Mouse (Mus musculus) ES-E14 (cell line): ENCODE measurements around the gene Mgat1. TPM values are rescaled to one million over a fixed set of nuclear protein-coding genes. Genes with fewer than 3 reads are reported as not detected.

Source experiments
- DNase-seq: peaks from one replicate; pipeline ENCODE4 v3.0.0-alpha.2; 2013; ENCODE audit warnings: low read depth, low spot score
- H3K27ac ChIP-seq: 2 replicates; pipeline ENCODE4 v1.5.1; 2012; ENCODE audit warnings: low read depth, mild to moderate bottlenecking, low read length, moderate library complexity, mixed read lengths; ENCODE audit not compliant: poor library complexity, insufficient read depth, severe bottlenecking
- H3K36me3 ChIP-seq: 2 replicates; pipeline ENCODE4 v1.6.1; 2012; ENCODE audit warnings: mild to moderate bottlenecking, low read length, moderate library complexity, mixed read lengths; ENCODE audit not compliant: control insufficient read depth, poor library complexity, insufficient read depth, severe bottlenecking
- H3K4me1 ChIP-seq, 2 experiments: fragments of 150-350 bp in 1 of 2; sonication (generic) in 1 of 2; 2 replicates each; pipeline ENCODE4 v1.6.1; 2012; ENCODE audit warnings: low read length in 2 of 2, mild to moderate bottlenecking in 1 of 2, mixed read lengths in 1 of 2; ENCODE audit not compliant: control insufficient read depth in 2 of 2, insufficient read depth in 2 of 2, poor library complexity in 1 of 2
- H3K4me3 ChIP-seq, 2 experiments: fragments of 150-350 bp in 1 of 2; sonication (generic) in 1 of 2; 2 replicates each; pipeline ENCODE4 v1.5.1; 2012; ENCODE audit warnings: low read length in 2 of 2, low read depth in 1 of 2, mild to moderate bottlenecking in 1 of 2, mixed read lengths in 1 of 2; ENCODE audit not compliant: insufficient read depth in 1 of 2, poor library complexity in 1 of 2, severe bottlenecking in 1 of 2
- H3K9ac ChIP-seq: 2 replicates; pipeline ENCODE4 v1.6.1; 2012; ENCODE audit warnings: low read depth, mild to moderate bottlenecking, low read length, mixed read lengths; ENCODE audit not compliant: poor library complexity, insufficient read depth, severe bottlenecking
- H3K9me3 ChIP-seq: fragments of 150-350 bp; sonication (generic); 2 replicates; pipeline ENCODE4 v1.6.1; 2012; ENCODE audit warnings: low read depth, mild to moderate bottlenecking, low read length; ENCODE audit not compliant: control insufficient read depth, insufficient read depth
- CHD2 ChIP-seq: IDR thresholded peaks from 2 replicates; pipeline ENCODE4 v1.6.1; 2014; ENCODE audit warnings: mild to moderate bottlenecking, low read depth, low read length, inconsistent platforms
- HCFC1 ChIP-seq: IDR thresholded peaks from 2 replicates; pipeline ENCODE4 v1.6.1; 2012; ENCODE audit warnings: low read length, inconsistent platforms, borderline replicate concordance; ENCODE audit not compliant: insufficient read depth
- MAFK ChIP-seq: IDR thresholded peaks from 2 replicates; pipeline ENCODE4 v1.6.1; 2014; ENCODE audit warnings: mild to moderate bottlenecking, low read depth, low read length, inconsistent platforms; ENCODE audit not compliant: insufficient read depth
- ZC3H11A ChIP-seq: IDR thresholded peaks from 2 replicates; pipeline ENCODE4 v1.6.1; 2012; ENCODE audit warnings: low read depth, mild to moderate bottlenecking, inconsistent platforms, low read length, borderline replicate concordance
- ZNF384 ChIP-seq: IDR thresholded peaks from 2 replicates; pipeline ENCODE4 v1.6.1; 2012; ENCODE audit warnings: low read depth, low read length, inconsistent platforms
- in situ Hi-C, 2 experiments: fragments of 600-800 bp; cut with MboI; formaldehyde crosslinking; loops; one replicate each; pipeline ENCODE4 v1.15.1; 2025; ENCODE audit warnings: low sequenced_read_pairs in 2 of 2, inconsistent platforms in 1 of 2; ENCODE audit not compliant: unreplicated experiment in 2 of 2
- total RNA-seq: library from RNA; depleted of rRNA; stranded (reverse); fragments of 300-350 nt; gene quantifications from 2 replicates; pipeline ENCODE4 v1.2.3, GENCODE M21; 2012

Gene Mgat1
- total RNA-seq, 1 experiment, result 43.1 TPM

DNA sequence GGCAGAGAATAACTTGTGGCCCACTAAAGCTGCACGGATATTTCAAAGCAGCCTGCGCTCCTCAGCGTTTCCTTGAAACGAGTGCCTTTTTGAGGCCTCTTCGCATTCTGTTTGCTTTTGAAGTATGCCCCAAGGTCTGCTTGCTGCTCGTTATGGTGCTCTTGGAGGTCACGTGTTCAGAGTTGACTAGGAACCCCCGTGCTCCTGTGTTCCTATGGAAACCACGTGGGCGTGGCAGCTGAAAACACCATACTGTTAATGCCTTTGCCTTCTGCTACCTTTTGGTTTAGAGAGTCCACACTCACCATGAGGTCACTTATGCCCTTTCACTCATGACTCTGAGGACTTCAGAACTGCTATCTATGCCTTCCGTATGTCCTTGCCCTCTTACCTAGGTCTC lies 20.6 kb downstream of the Mgat1 start:
- Histone ChIP-seq H3K4me1 (peaks cover 2 to 12% of the 10 kb centered on the region in 2 experiments; a peak in 1 of 4 replicates), H3K4me3 (no peak overlapping the region), H3K27ac (no peak overlapping the region), H3K36me3 (peaks cover 2% of the 10 kb centered on the region; the same call in 1 of the 2 replicates), H3K9ac (no peak overlapping the region), H3K9me3 (no peaks in the 10 kb centered on the region)
- in situ Hi-C loops, result loop anchor here (5.0 to 25.0 kb wide), 3 partner anchors 77 to 402 kb away; partner anchors contain the start of genes Irgm1 (in 2 of the 2) and Btnl9 (in 1 of the 2)
- TF ChIP-seq ZNF384 (no peak), ZC3H11A (no peak), HCFC1 (no peak), MAFK (no peak), CHD2 (no peak)
- no peak for DNase-seq

GRCm38 (mm10) chr11:49265101-49265500 lies 21.1 kb downstream of the Mgat1 start:
- no peaks in the 10 kb centered on the region for H3K9me3 ChIP-seq
- H3K36me3 ChIP-seq, result peaks cover 2% of the 10 kb centered on the region; the same call in 1 of the 2 replicates
- in situ Hi-C loops, result loop anchor here (5.0 to 25.0 kb wide), 3 partner anchors 78 to 403 kb away; partner anchors contain the start of genes Irgm1 (in 2 of the 2) and Btnl9 (in 1 of the 2)
- H3K9ac ChIP-seq, result no peak overlapping the region
- H3K4me1 ChIP-seq, result peaks cover 2 to 12% of the 10 kb centered on the region in 2 experiments; a peak in 1 of 4 replicates
- no peak for TF ChIP-seq ZNF384
- TF ChIP-seq HCFC1, result no peak
- no peak for TF ChIP-seq ZC3H11A
- DNase-seq, result no peak
- no peak overlapping the region for H3K4me3 ChIP-seq
- H3K27ac ChIP-seq, result no peak overlapping the region

DNA sequence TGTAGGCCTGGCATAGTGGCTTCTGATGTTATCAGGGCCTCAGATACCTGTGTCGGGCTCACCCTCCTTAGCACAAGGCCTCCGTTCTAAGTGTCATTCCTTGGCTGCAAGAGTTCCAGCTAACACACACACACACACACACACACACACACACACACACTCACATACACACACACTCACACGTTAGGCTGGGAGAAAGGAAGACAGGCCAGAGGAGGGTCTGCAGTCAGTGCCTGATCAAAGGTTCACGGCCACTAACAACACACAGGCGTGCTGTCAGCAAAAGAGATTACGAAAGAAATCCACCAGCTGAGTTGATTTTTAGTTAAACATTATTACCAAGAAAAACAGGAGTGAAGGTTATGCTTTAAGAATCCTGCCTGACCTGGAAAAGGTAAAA lies 22.7 kb downstream of the Mgat1 start:
- H3K9ac ChIP-seq, result no peak overlapping the region
- no peak overlapping the region for H3K4me3 ChIP-seq
- no peak for TF ChIP-seq ZNF384
- TF ChIP-seq ZC3H11A, result no peak
- TF ChIP-seq CHD2, result no peak
- TF ChIP-seq HCFC1, result no peak
- no peak for TF ChIP-seq MAFK
- peaks cover 0 to 1% of the 10 kb centered on the region in 2 experiments; a peak in 1 of 4 replicates for H3K4me1 ChIP-seq
- H3K9me3 ChIP-seq, result no peaks in the 10 kb centered on the region
- no peak for DNase-seq
- in situ Hi-C loops, result loop anchor here (5.0 to 25.0 kb wide), 3 partner anchors 79 to 404 kb away; partner anchors contain the start of genes Irgm1 (in 2 of the 2) and Btnl9 (in 1 of the 2)
- peaks cover under 1% of the 10 kb centered on the region; the same call in 1 of the 2 replicates for H3K36me3 ChIP-seq
- H3K27ac ChIP-seq, result no peak overlapping the region

DNA sequence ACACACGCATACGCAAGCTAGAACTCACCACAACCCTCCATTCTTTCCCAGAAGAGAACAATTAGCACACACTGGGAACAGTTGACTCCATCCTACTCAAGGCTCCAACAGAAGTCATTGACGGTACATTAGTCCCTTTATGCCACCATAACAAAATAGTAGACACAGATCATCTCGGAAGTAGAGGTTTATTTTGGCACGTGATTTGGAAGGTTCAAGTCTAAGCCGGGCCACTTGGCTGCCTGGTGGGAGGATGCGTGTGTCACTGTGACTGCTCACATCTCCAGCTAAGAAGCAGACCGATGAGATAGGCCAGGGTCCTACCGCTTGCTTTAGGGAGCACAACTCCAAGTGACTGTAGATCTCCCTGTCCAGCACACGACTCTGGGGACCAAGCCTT lies 23.3 kb downstream of the Mgat1 start:
- H3K36me3 ChIP-seq, result no peaks in the 10 kb centered on the region
- no peak overlapping the region for H3K4me3 ChIP-seq
- H3K9me3 ChIP-seq, result no peaks in the 10 kb centered on the region
- no peak overlapping the region for H3K27ac ChIP-seq
- no peaks in the 10 kb centered on the region; a peak in 1 of 4 replicates for H3K4me1 ChIP-seq
- no peak overlapping the region for H3K9ac ChIP-seq
- DNase-seq, result no peak
- TF ChIP-seq ZC3H11A (no peak), CHD2 (no peak), MAFK (no peak), HCFC1 (no peak), ZNF384 (no peak)
- in situ Hi-C loops, result loop anchor here (5.0 to 25.0 kb wide), 3 partner anchors 80 to 405 kb away; partner anchors contain the start of genes Irgm1 (in 2 of the 2) and Btnl9 (in 1 of the 2)
